Mouse (Mus musculus): Measurements from ENCODE around the gene S100pbp. TPM values are rescaled to one million over a fixed set of nuclear protein-coding genes. Genes with fewer than 3 reads are reported as not detected.

Gene S100pbp
- total RNA-seq, 2 experiments from 2014 or later, result 32.3 to 37.9 TPM

- DNase-seq (ENCODE audit: low spot score in 2 of 2), result no peak
Observed at GRCm38 (mm10) chr4:129157541-129157940, 32.0 kb downstream of the S100pbp start.

GRCm38 (mm10) chr4:129151276-129151811, 38.2 kb downstream of the S100pbp start:
- DNase-seq (ENCODE audit: low spot score in 2 of 2), result no peak

- no peak for DNase-seq (ENCODE audit: low spot score in 2 of 2)
Observed at GRCm38 (mm10) chr4:129149321-129149720, 40.2 kb downstream of the S100pbp start.

- DNase-seq (ENCODE audit: low spot score in 2 of 2), result no peak
Observed at GRCm38 (mm10) chr4:129147552-129148103, 41.9 kb downstream of the S100pbp start.

GRCm38 (mm10) chr4:129146392-129146791, 43.1 kb downstream of the S100pbp start:
- no peak for DNase-seq (ENCODE audit: low spot score in 2 of 2)

GRCm38 (mm10) chr4:129145943-129146342, 43.6 kb downstream of the S100pbp start:
- no peak for DNase-seq (ENCODE audit: low spot score in 2 of 2)

- DNase-seq (ENCODE audit: low spot score in 2 of 2), result no peak
Observed at GRCm38 (mm10) chr4:129145411-129145810, 44.1 kb downstream of the S100pbp start.

GRCm38 (mm10) chr4:129144401-129145367, 44.8 kb downstream of the S100pbp start:
- DNase-seq (ENCODE audit: low spot score in 2 of 2), result peak in 1 of 2 experiments; percentile 89

GRCm38 (mm10) chr4:129143509-129143908, 46.0 kb downstream of the S100pbp start:
- no peak for DNase-seq (ENCODE audit: low spot score in 2 of 2)

- no peak for DNase-seq (ENCODE audit: low spot score in 2 of 2)
Observed at GRCm38 (mm10) chr4:129142439-129143045, 47.0 kb downstream of the S100pbp start.

GRCm38 (mm10) chr4:129141560-129142438, 47.7 kb downstream of the S100pbp start:
- DNase-seq (ENCODE audit: low spot score in 2 of 2), result no peak

- no peak for DNase-seq (ENCODE audit: low spot score in 2 of 2)
Observed at GRCm38 (mm10) chr4:129140808-129141207, 48.7 kb downstream of the S100pbp start.

GRCm38 (mm10) chr4:129139642-129140041, 49.9 kb downstream of the S100pbp start:
- no peak for DNase-seq (ENCODE audit: low spot score in 2 of 2)

GRCm38 (mm10) chr4:129137392-129138321, 51.9 kb downstream of the S100pbp start:
- no peak for DNase-seq (ENCODE audit: low spot score in 2 of 2)

GRCm38 (mm10) chr4:129136579-129137391, 52.7 kb downstream of the S100pbp start, which contains the start of gene Fndc5:
Gene Fndc5, plus strand, starts transcription at chr4:129136999.
- DNase-seq (ENCODE audit: low spot score in 2 of 2), result no peak

GRCm38 (mm10) chr4:129136189-129136578, 53.3 kb downstream of the S100pbp start:
- DNase-seq (ENCODE audit: low spot score in 2 of 2), result peak in 1 of 2 experiments; percentile 12

- no peak for DNase-seq (ENCODE audit: low spot score in 2 of 2)
Observed at GRCm38 (mm10) chr4:129135637-129136036, 53.9 kb downstream of the S100pbp start.

GRCm38 (mm10) chr4:129134799-129135585, 54.5 kb downstream of the S100pbp start:
- peak in 1 of 2 experiments; percentile 65 for DNase-seq (ENCODE audit: low spot score in 2 of 2)
